Mouse (Mus musculus) cerebellum, postnatal 10 days (tissue): ENCODE results near the gene Cdk8.

Experiments
- DNase-seq, 2 experiments: peaks; one replicate each; pipeline ENCODE4 v3.0.0; 2021; ENCODE audit warnings: mixed read lengths in 2 of 2

Gene Cdk8

GRCm38 (mm10) chr5:146234336-146234735 is 3.3 kb downstream of the Cdk8 start:
- no peak for DNase-seq

- DNase-seq, result no peak
Observed at GRCm38 (mm10) chr5:146238274-146238673, 7.2 kb downstream of the Cdk8 start.

- no peak for DNase-seq
Observed at GRCm38 (mm10) chr5:146240771-146241170, 9.7 kb downstream of the Cdk8 start.

GRCm38 (mm10) chr5:146241202-146241601 is 10.2 kb downstream of the Cdk8 start:
- DNase-seq, result no peak

- DNase-seq, result no peak
Observed at GRCm38 (mm10) chr5:146245193-146245592, 14.2 kb downstream of the Cdk8 start.

GRCm38 (mm10) chr5:146245646-146246370 is 14.8 kb downstream of the Cdk8 start:
- DNase-seq, result no peak

- no peak for DNase-seq
Observed at GRCm38 (mm10) chr5:146246386-146246785, 15.4 kb downstream of the Cdk8 start.

- no peak for DNase-seq
Observed at GRCm38 (mm10) chr5:146247709-146248108, 16.7 kb downstream of the Cdk8 start.

GRCm38 (mm10) chr5:146248746-146249145 is 17.7 kb downstream of the Cdk8 start:
- DNase-seq, result no peak

- no peak for DNase-seq
Observed at GRCm38 (mm10) chr5:146250369-146251075, 19.5 kb downstream of the Cdk8 start.

GRCm38 (mm10) chr5:146251663-146252429 is 20.8 kb downstream of the Cdk8 start:
- no peak for DNase-seq

- peak; percentile 35 to 47 for DNase-seq
Observed at GRCm38 (mm10) chr5:146253644-146254043, 22.6 kb downstream of the Cdk8 start.

- DNase-seq, result no peak
Observed at GRCm38 (mm10) chr5:146260003-146260402, 29.0 kb downstream of the Cdk8 start.

- peak; percentile 56 to 67 for DNase-seq
Observed at GRCm38 (mm10) chr5:146265934-146266591, 35.0 kb downstream of the Cdk8 start.

GRCm38 (mm10) chr5:146267776-146268175 is 36.7 kb downstream of the Cdk8 start:
- peak in 1 of 2 experiments; percentile 12 for DNase-seq

GRCm38 (mm10) chr5:146270593-146270992 is 39.6 kb downstream of the Cdk8 start:
- no peak for DNase-seq

- no peak for DNase-seq
Observed at GRCm38 (mm10) chr5:146271662-146272061, 40.6 kb downstream of the Cdk8 start.

- no peak for DNase-seq
Observed at GRCm38 (mm10) chr5:146273096-146273495, 42.1 kb downstream of the Cdk8 start.

- DNase-seq, result no peak
Observed at GRCm38 (mm10) chr5:146274420-146275045, 43.5 kb downstream of the Cdk8 start.

- DNase-seq, result no peak
Observed at GRCm38 (mm10) chr5:146277513-146277912, 46.5 kb downstream of the Cdk8 start.

GRCm38 (mm10) chr5:146280012-146280411 is 49.0 kb downstream of the Cdk8 start:
- DNase-seq, result no peak

- DNase-seq, result no peak
Observed at GRCm38 (mm10) chr5:146281241-146281818, 50.3 kb downstream of the Cdk8 start.
